Mouse (Mus musculus) liver, embryonic 13.5 days (tissue): ENCODE results near the gene Mtr. TPM values are rescaled to one million over a fixed set of nuclear protein-coding genes. Genes with fewer than 3 reads are reported as not detected.
"Not testable (repeated sequence)": the region's sequence is repeated elsewhere in the genome, so short reads cannot be mapped to it uniquely, and the experiment has no call there.

Source experiments
- ATAC-seq: fragments of 200-750 bp; cut with Nextera tagmentation; 2 replicates; pipeline ENCODE4 v1.8.0; 2017; ENCODE audit warnings: low read depth, mild to moderate bottlenecking, moderate number of reproducible peaks, moderate library complexity
- DNase-seq: peaks from one replicate; pipeline ENCODE4 v3.0.0; 2022
- H3K27ac ChIP-seq: fragments of 300-500 bp; sonication (generic); 2 replicates; pipeline ENCODE4 v1.5.1; 2015; ENCODE audit warnings: moderate library complexity, mild to moderate bottlenecking, inconsistent platforms
- H3K27me3 ChIP-seq: fragments of 300-500 bp; sonication (generic); 2 replicates; pipeline ENCODE4 v1.6.1; 2015; ENCODE audit warnings: mild to moderate bottlenecking, inconsistent platforms
- H3K36me3 ChIP-seq: fragments of 300-500 bp; sonication (generic); 2 replicates; pipeline ENCODE4 v1.6.1; 2015; ENCODE audit warnings: mild to moderate bottlenecking, inconsistent platforms
- H3K4me1 ChIP-seq: fragments of 300-500 bp; sonication (generic); replicated peaks from 2 replicates; pipeline ENCODE4 v1.6.1; 2015; ENCODE audit warnings: inconsistent platforms
- H3K4me2 ChIP-seq: fragments of 300-500 bp; sonication (generic); 2 replicates; pipeline ENCODE4 v1.6.1; 2015; ENCODE audit warnings: inconsistent platforms, mild to moderate bottlenecking, moderate library complexity
- H3K4me3 ChIP-seq: fragments of 300-500 bp; sonication (generic); replicated peaks from 2 replicates; pipeline ENCODE4 v1.5.1; 2015; ENCODE audit warnings: mild to moderate bottlenecking, inconsistent platforms
- H3K9ac ChIP-seq: fragments of 300-500 bp; sonication (generic); 2 replicates; pipeline ENCODE4 v1.6.1; 2015; ENCODE audit warnings: mild to moderate bottlenecking, inconsistent platforms
- H3K9me3 ChIP-seq: fragments of 300-500 bp; sonication (generic); replicated peaks from 2 replicates; pipeline ENCODE4 v1.6.1; 2016; ENCODE audit warnings: inconsistent platforms
- WGBS: fragments of 180-500 bp; shearing (Covaris S2); methylation state at CpG from one replicate; pipeline ENCODE4 v1.1.7; 2015; ENCODE audit not compliant: insufficient replicate concordance; 5-methylcytosine and 5-hydroxymethylcytosine counted together
- polyA plus RNA-seq: library from polyadenylated mRNA; unstranded; fragments of >200 nt; fragmentation: Nextera tagmentation; extraction: Ambion mirVana; gene quantifications from 2 replicates; pipeline ENCODE4 v1.2.1, GENCODE M21; 2015

The Mtr gene
- polyA plus RNA-seq, 1 experiment from 2014 or later = 9.4 TPM

DNA sequence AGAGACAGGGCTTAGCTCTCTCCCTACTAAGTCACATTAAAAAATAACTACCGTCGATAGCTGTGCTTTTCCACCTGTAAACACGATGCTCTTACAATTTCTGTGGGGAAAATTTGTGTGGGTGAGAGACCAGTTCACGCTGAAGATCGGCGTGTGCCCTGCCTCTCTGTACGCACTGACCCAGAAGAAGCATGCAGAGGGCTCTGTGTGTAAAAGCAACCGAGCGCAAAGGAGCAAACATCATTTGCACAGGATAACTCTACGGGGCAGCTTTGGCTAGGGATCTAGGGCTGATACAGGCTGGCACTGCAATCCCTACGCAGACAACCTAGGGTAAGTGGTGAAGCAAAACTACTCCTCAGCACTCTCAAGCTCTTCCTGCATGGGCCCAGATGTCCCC is 104.0 kb downstream of the Mtr start:
- Histone ChIP-seq H3K4me3 (no peak overlapping the region), H3K9me3 (no peaks in the 10 kb centered on the region), H3K9ac (no peak overlapping the region), H3K27me3 (no peaks in the 10 kb centered on the region), H3K27ac (no peak overlapping the region), H3K4me1 (no peaks in the 10 kb centered on the region), H3K36me3 (no peaks in the 10 kb centered on the region), H3K4me2 (no peak overlapping the region)
- 74% methylated on average over 11 of the region's 11 CpGs for WGBS
- ATAC-seq (no peak), DNase-seq (no peak)

GRCm38 (mm10) chr13:12146918-12147507 is 110.9 kb downstream of the Mtr start:
- Histone ChIP-seq H3K4me3 (no peak overlapping the region), H3K27me3 (no peaks in the 10 kb centered on the region), H3K36me3 (no peaks in the 10 kb centered on the region), H3K4me2 (no peak overlapping the region), H3K4me1 (no peaks in the 10 kb centered on the region), H3K9me3 (no peaks in the 10 kb centered on the region), H3K27ac (no peak overlapping the region), H3K9ac (no peak overlapping the region)
- ATAC-seq (no peak), DNase-seq (no peak)
- WGBS = 62% methylated on average over 6 of the region's 6 CpGs

- Histone ChIP-seq H3K9me3 (no peaks in the 10 kb centered on the region), H3K36me3 (no peaks in the 10 kb centered on the region), H3K27ac (no peak overlapping the region), H3K4me3 (no peak overlapping the region), H3K4me2 (no peak overlapping the region), H3K4me1 (no peaks in the 10 kb centered on the region), H3K27me3 (no peaks in the 10 kb centered on the region), H3K9ac (no peak overlapping the region)
- DNase-seq (no peak), ATAC-seq (no peak)
- 66% methylated on average over 2 of the region's 2 CpGs for WGBS
Observed at GRCm38 (mm10) chr13:12146402-12146801, 111.5 kb downstream of the Mtr start.

DNA sequence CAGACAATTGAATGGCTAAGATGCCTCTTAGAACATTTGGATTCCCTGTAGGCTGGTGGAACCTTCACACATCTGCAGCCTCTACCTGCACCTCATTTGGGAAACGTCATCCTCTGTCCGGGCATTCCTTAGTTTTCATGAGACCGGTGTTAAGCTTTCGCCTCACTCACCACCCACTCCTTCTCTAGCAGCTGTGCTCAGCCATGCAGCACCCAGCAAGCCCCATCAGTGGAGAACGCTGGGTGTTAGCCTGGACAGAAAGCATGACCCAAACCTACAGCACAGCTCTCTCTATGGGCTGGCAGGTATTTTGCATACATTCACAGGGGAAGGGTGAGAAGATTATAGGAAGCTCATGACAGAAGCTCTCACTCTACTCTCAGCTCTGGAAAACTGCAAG is 114.6 kb downstream of the Mtr start:
- H3K36me3 ChIP-seq = no peaks in the 10 kb centered on the region
- H3K9ac ChIP-seq = no peak overlapping the region
- DNase-seq (no peak), ATAC-seq (no peak)
- H3K4me3 ChIP-seq = no peak overlapping the region
- H3K27ac ChIP-seq = no peak overlapping the region
- no peaks in the 10 kb centered on the region for H3K27me3 ChIP-seq
- H3K4me2 ChIP-seq = no peak overlapping the region
- H3K9me3 ChIP-seq = no peaks in the 10 kb centered on the region
- no peaks in the 10 kb centered on the region for H3K4me1 ChIP-seq
- WGBS = 73% methylated on average over 5 of the region's 5 CpGs

DNA sequence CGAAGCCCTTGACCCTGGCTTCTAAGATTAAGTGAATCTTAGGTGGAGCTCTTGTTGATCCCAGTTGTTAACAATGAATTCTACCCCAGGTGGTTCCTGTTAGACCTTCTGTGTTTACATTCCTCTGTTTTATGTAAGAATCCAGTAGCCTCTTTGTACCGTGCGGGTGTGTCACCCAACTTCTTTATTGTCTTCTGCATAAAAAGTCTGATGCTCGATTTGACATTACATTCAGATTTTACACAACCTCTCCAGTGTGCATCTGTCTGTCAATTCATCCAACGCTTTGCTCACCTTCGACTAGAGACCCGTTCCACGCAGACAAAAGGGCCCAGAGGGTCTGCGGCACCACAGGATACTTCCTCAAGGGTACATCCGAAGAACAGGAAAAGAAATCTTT is 121.5 kb downstream of the Mtr start:
- not testable (repeated sequence) for H3K9ac ChIP-seq, H3K9me3 ChIP-seq, H3K4me2 ChIP-seq, H3K27me3 ChIP-seq, ATAC-seq, H3K36me3 ChIP-seq, H3K27ac ChIP-seq, DNase-seq, H3K4me3 ChIP-seq
- WGBS = 82% methylated on average over 10 of the region's 10 CpGs
- H3K4me1 ChIP-seq = peaks cover 26% of the 10 kb centered on the region

GRCm38 (mm10) chr13:12133549-12133948 is 124.4 kb downstream of the Mtr start:
- DNase-seq (peak; percentile 6), ATAC-seq (peak; percentile 30)
- no peaks in the 10 kb centered on the region for H3K36me3 ChIP-seq
- no peaks in the 10 kb centered on the region for H3K9me3 ChIP-seq
- WGBS = 47% methylated on average over 7 of the region's 7 CpGs
- no peak overlapping the region for H3K27ac ChIP-seq
- no peaks in the 10 kb centered on the region for H3K27me3 ChIP-seq
- no peak overlapping the region for H3K9ac ChIP-seq
- no peak overlapping the region for H3K4me3 ChIP-seq
- peaks cover 47% of the 10 kb centered on the region for H3K4me1 ChIP-seq
- H3K4me2 ChIP-seq = peak overlapping the region; percentile 48; the same call in 1 of the 2 replicates

Other genes starting within 250 kb of the Mtr start
- 0.10 and 0.12 TPM in 2 replicates for gene Ryr2, start 151.2 kb downstream of the Mtr start, polyA plus RNA-seq
- gene Actn2, start 82.6 kb upstream of the Mtr start, polyA plus RNA-seq = 4.4 and 5.0 TPM in 2 replicates
- 14.5 and 20.8 TPM in 2 replicates for gene Heatr1, start 136.9 kb upstream of the Mtr start, polyA plus RNA-seq
- gene Lgals8, start 206.8 kb upstream of the Mtr start, polyA plus RNA-seq = 12.7 and 14.6 TPM in 2 replicates